Mouse (Mus musculus) heart, embryonic 12.5 days (tissue): Measurements from ENCODE around the gene Casp8. TPM values are rescaled to one million over a fixed set of nuclear protein-coding genes. Genes with fewer than 3 reads are reported as not detected.
"Not testable (repeated sequence)": the region's sequence is repeated elsewhere in the genome, so short reads cannot be mapped to it uniquely, and the experiment has no call there.

Source experiments
- ATAC-seq: fragments of 200-750 bp; cut with Nextera tagmentation; 2 replicates; pipeline ENCODE4 v1.8.0; 2017; ENCODE audit warnings: moderate TSS enrichment, moderate library complexity; ENCODE audit not compliant: insufficient number of reproducible peaks, low FRiP score
- H3K27ac ChIP-seq: fragments of 300-500 bp; sonication (generic); 2 replicates; pipeline ENCODE4 v1.5.1; 2016; ENCODE audit warnings: mild to moderate bottlenecking, moderate library complexity; ENCODE audit not compliant: poor library complexity, severe bottlenecking
- H3K27me3 ChIP-seq: fragments of 300-500 bp; sonication (generic); replicated peaks from 2 replicates; pipeline ENCODE4 v1.6.1; 2016; ENCODE audit warnings: mild to moderate bottlenecking, moderate library complexity
- H3K36me3 ChIP-seq: fragments of 300-500 bp; sonication (generic); 2 replicates; pipeline ENCODE4 v1.6.1; 2016; ENCODE audit warnings: mild to moderate bottlenecking, moderate library complexity
- H3K4me1 ChIP-seq: fragments of 300-500 bp; sonication (generic); replicated peaks from 2 replicates; pipeline ENCODE4 v1.6.1; 2016; ENCODE audit warnings: mild to moderate bottlenecking
- H3K4me2 ChIP-seq: fragments of 300-500 bp; sonication (generic); 2 replicates; pipeline ENCODE4 v1.6.1; 2016; ENCODE audit warnings: mild to moderate bottlenecking, moderate library complexity
- H3K4me3 ChIP-seq: fragments of 300-500 bp; sonication (generic); 2 replicates; pipeline ENCODE4 v1.5.1; 2016; ENCODE audit warnings: mild to moderate bottlenecking
- H3K9ac ChIP-seq: fragments of 300-500 bp; sonication (generic); 2 replicates; pipeline ENCODE4 v1.6.1; 2016; ENCODE audit warnings: mild to moderate bottlenecking, moderate library complexity
- H3K9me3 ChIP-seq: fragments of 300-500 bp; sonication (generic); replicated peaks from 2 replicates; pipeline ENCODE4 v1.6.1; 2016; ENCODE audit warnings: mild to moderate bottlenecking, moderate library complexity
- WGBS: fragments of 180-500 bp; shearing (Covaris S2); methylation state at CpG from one replicate; pipeline ENCODE4 v1.1.7; 2016; 5-methylcytosine and 5-hydroxymethylcytosine counted together
- polyA plus RNA-seq: library from polyadenylated mRNA; unstranded; fragments of >200 nt; fragmentation: Nextera tagmentation; extraction: Ambion mirVana; gene quantifications from 2 replicates; pipeline ENCODE4 v1.2.1, GENCODE M21; 2016

Casp8 gene
- polyA plus RNA-seq, 1 experiment from 2014 or later, result 20.3 TPM

- H3K4me3 ChIP-seq, ATAC-seq, H3K36me3 ChIP-seq, H3K4me2 ChIP-seq, H3K27ac ChIP-seq, H3K4me1 ChIP-seq, H3K27me3 ChIP-seq, H3K9ac ChIP-seq: not testable (repeated sequence)
- WGBS, result 74% methylated on average over 3 of the region's 3 CpGs
- peaks cover 11% of the 10 kb centered on the region; the same call in 1 of the 2 replicates for H3K9me3 ChIP-seq
These were observed 65.4 kb downstream of the Casp8 start for GRCm38 (mm10) chr1:58860586-58860985.

DNA sequence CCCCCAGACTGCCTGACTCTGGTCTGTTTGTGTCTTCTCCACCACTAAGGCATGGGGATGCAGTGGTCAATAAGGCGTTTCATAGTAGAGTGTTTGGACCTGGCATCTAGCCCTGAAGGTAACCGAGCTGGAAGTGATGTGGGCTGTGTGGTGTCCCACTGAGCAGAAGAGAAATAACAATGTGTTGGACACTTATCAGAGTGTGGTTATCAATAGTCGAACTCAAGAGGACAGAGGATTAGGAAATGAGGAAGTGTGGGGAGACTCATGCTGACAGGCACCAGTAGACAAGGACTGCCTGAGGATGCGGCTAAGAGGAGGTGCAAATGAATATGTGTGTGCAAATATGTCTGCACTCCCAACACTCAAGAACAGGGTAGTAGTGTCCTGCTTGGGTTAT is 81.3 kb downstream of the Casp8 start:
- WGBS, result 49% methylated on average over 4 of the region's 4 CpGs
- not testable (repeated sequence) for H3K36me3 ChIP-seq, H3K4me2 ChIP-seq, H3K27ac ChIP-seq, H3K4me3 ChIP-seq, H3K9ac ChIP-seq, ATAC-seq, H3K27me3 ChIP-seq, H3K4me1 ChIP-seq
- H3K9me3 ChIP-seq, result peaks cover 24% of the 10 kb centered on the region

DNA sequence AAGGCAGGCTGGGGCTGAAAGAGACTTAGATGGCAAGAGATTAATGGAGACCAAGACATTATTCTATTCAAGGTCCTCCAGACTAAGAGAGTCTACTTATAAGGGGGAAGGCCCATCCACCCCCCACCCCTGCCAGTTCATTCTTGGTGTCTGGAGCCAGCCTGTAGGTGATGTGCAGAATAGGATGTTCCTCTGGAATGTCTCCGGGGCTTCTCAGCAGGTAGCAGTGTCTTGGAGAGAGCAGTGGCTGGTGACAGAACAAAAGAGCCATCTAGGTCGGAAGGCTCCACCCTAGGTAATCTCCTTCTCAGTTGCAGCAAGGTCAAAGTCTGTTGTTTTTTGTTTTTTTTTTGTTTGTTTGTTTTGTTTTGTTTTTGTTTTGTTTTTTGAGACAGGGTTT is 84.1 kb downstream of the Casp8 start:
- H3K27ac ChIP-seq, H3K27me3 ChIP-seq, H3K4me2 ChIP-seq, H3K4me3 ChIP-seq, H3K36me3 ChIP-seq, H3K4me1 ChIP-seq, ATAC-seq, H3K9ac ChIP-seq: not testable (repeated sequence)
- WGBS, result 89% methylated on average over 2 of the region's 2 CpGs
- peaks cover 22% of the 10 kb centered on the region for H3K9me3 ChIP-seq

GRCm38 (mm10) chr1:58883279-58883678 is 88.1 kb downstream of the Casp8 start:
- H3K36me3 ChIP-seq, H3K4me1 ChIP-seq, H3K9me3 ChIP-seq, H3K4me2 ChIP-seq, H3K9ac ChIP-seq, H3K4me3 ChIP-seq, H3K27ac ChIP-seq, H3K27me3 ChIP-seq, ATAC-seq: not testable (repeated sequence)
- 87% methylated on average over 9 of the region's 9 CpGs for WGBS

GRCm38 (mm10) chr1:58885646-58886045 is 90.5 kb downstream of the Casp8 start:
- ATAC-seq, result no peak
- H3K9ac ChIP-seq, result no peak overlapping the region
- H3K4me3 ChIP-seq, result no peak overlapping the region
- no peak overlapping the region for H3K4me2 ChIP-seq
- WGBS, result 73% methylated on average over 4 of the region's 4 CpGs
- H3K27ac ChIP-seq, result no peak overlapping the region
- no peaks in the 10 kb centered on the region for H3K27me3 ChIP-seq
- no peaks in the 10 kb centered on the region for H3K9me3 ChIP-seq
- H3K4me1 ChIP-seq, result no peaks in the 10 kb centered on the region
- H3K36me3 ChIP-seq, result no peaks in the 10 kb centered on the region

- Histone ChIP-seq H3K9me3 (peaks cover 4% of the 10 kb centered on the region; the same call in 1 of the 2 replicates), H3K4me1 (no peaks in the 10 kb centered on the region), H3K4me2 (no peak overlapping the region), H3K4me3 (no peak overlapping the region), H3K36me3 (no peaks in the 10 kb centered on the region), H3K9ac (no peak overlapping the region), H3K27me3 (no peaks in the 10 kb centered on the region), H3K27ac (no peak overlapping the region)
- 55% methylated on average over 5 of the region's 5 CpGs for WGBS
- ATAC-seq, result no peak
These were observed 94.8 kb downstream of the Casp8 start for GRCm38 (mm10) chr1:58889826-58890546.

DNA sequence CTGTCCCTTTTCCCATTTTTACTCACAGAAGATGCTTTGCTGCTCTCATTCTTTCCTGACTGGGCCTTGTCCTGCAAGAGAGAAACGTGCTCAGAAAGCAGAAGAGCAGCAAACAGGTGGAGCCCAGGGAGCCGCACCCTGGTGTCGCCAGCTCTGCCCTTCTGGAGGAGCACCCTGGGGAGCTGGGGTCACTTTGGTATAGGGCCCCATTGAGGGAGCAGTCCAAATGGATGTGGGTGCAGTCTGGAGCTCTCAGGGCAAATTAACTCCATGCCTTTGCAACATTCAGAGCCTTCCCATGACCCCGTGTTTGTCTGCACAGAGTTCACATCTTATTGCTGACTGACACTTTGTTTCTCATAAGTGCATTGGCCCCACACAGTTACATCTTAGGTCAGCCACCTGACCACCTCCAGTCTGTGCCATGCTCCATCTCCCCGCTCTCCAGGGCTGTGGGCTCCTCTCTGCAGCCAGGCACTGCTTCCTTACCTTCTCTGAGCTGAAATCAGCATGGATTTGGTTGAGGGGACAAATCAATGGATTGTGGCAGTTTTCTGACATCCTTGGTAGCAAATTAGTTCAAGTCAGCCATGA is 95.6 kb downstream of the Casp8 start:
- not testable (repeated sequence) for H3K27me3 ChIP-seq, ATAC-seq, H3K27ac ChIP-seq, H3K4me3 ChIP-seq, H3K4me1 ChIP-seq, H3K4me2 ChIP-seq, H3K9me3 ChIP-seq, H3K9ac ChIP-seq, H3K36me3 ChIP-seq
- WGBS, result 76% methylated on average over 5 of the region's 5 CpGs

GRCm38 (mm10) chr1:58891481-58892170 is 96.5 kb downstream of the Casp8 start:
- H3K4me1 ChIP-seq, H3K4me2 ChIP-seq, H3K36me3 ChIP-seq, ATAC-seq, H3K27ac ChIP-seq, H3K27me3 ChIP-seq, H3K9ac ChIP-seq, H3K9me3 ChIP-seq, H3K4me3 ChIP-seq: not testable (repeated sequence)
- 75% methylated on average over 2 of the region's 2 CpGs for WGBS

- ATAC-seq, H3K4me2 ChIP-seq, H3K27me3 ChIP-seq, H3K9ac ChIP-seq, H3K27ac ChIP-seq, H3K4me3 ChIP-seq, H3K9me3 ChIP-seq, H3K4me1 ChIP-seq, H3K36me3 ChIP-seq: not testable (repeated sequence)
- WGBS, result 85% methylated on average over 8 of the region's 8 CpGs
These were observed 97.2 kb downstream of the Casp8 start for GRCm38 (mm10) chr1:58892386-58892785.
